8 mouse cellular contexts compared by ENCODE assay signal in genomic region chr2:94246851-94247471, GRCm38 (mm10).
DNase-seq lines count a peak whose midpoint lies in the region; ATAC-seq and TF ChIP-seq lines count a peak whose summit lies in the region.

No protein-coding gene starts in this region.

- H3K27me3 ChIP-seq in lung, embryonic 16.5 days (ENCODE audit: control insufficient read depth, insufficient read depth, low read depth, low read length), result peaks cover 69% of the 10 kb centered on the region
- peaks cover 15% of the 10 kb centered on the region for H3K27me3 ChIP-seq in hindbrain, embryonic 16.5 days (replicated peaks; ENCODE audit: control insufficient read depth, insufficient read depth, low read length)
- H3K27me3 ChIP-seq in midbrain, embryonic 14.5 days (ENCODE audit: control insufficient read depth, insufficient read depth, low read length), result peaks cover 31% of the 10 kb centered on the region

- H3K9ac ChIP-seq in lung, embryonic 16.5 days (ENCODE audit: low read length), result no peak overlapping the region
- peak overlapping the region; percentile 69 for H3K9ac ChIP-seq in hindbrain, embryonic 16.5 days (ENCODE audit: low read depth, low read length)
- peak overlapping the region; percentile 81 for H3K9ac ChIP-seq in midbrain, embryonic 14.5 days (replicated peaks; ENCODE audit: low read length)

- ATAC-seq in lung, embryonic 16.5 days (ENCODE audit: low read depth), result no peak
- peak; percentile 89 for ATAC-seq in hindbrain, embryonic 16.5 days
- ATAC-seq in midbrain, embryonic 14.5 days (ENCODE audit: low FRiP score, low TSS enrichment), result peak; percentile 84
- no peak for ATAC-seq in activated CD4-positive, CD25-positive, alpha-beta regulatory T cell, adult 4 months

- WGBS in lung, embryonic 16.5 days, result under 1% methylated on average over 30 of the region's 30 CpGs
- 3% methylated on average over 30 of the region's 30 CpGs for WGBS in lung, adult 2 months
- under 1% methylated on average over 30 of the region's 30 CpGs for WGBS in hindbrain, embryonic 16.5 days
- whole genome bisulfite sequencing in midbrain, embryonic 14.5 days, result under 1% methylated on average over 30 of the region's 30 CpGs

- no peak for TF ChIP-seq POLR2A in lung, adult 2 months (IDR thresholded peaks at IDR 0.05; ENCODE audit: borderline replicate concordance, extremely low read depth, low read depth, low read length)
- TF ChIP-seq POLR2A in cortical plate, adult 2 months (IDR thresholded peaks at IDR 0.05; ENCODE audit: extremely low read depth, insufficient read depth, low read length), result peak; percentile 90

- TF ChIP-seq CTCF in lung, adult 2 months (IDR thresholded peaks at IDR 0.05; ENCODE audit: insufficient read depth, low read length), result no peak
- TF ChIP-seq CTCF in cortical plate, adult 2 months (IDR thresholded peaks at IDR 0.05; ENCODE audit: extremely low read depth, insufficient read depth, low read length), result no peak

- no peak for DNase-seq in lung, adult 2 months
- peak; percentile 93 for DNase-seq in midbrain, embryonic 14.5 days
- DNase-seq in adipocyte (ENCODE audit: low spot score), result no peak
- no peak for DNase-seq in urinary bladder, postnatal 25 days (ENCODE audit: low spot score)

- peak overlapping the region; percentile 16; the same call in 1 of the 2 replicates for H3K4me2 ChIP-seq in lung, embryonic 16.5 days (ENCODE audit: low read depth, low read length)
- H3K4me2 ChIP-seq in hindbrain, embryonic 16.5 days (ENCODE audit: low read length), result peak overlapping the region; percentile 94
- peak overlapping the region; percentile 85 for H3K4me2 ChIP-seq in midbrain, embryonic 14.5 days (ENCODE audit: low read length)

- no peaks in the 10 kb centered on the region for H3K9me3 ChIP-seq in lung, embryonic 16.5 days (ENCODE audit: control insufficient read depth, low read length)
- H3K9me3 ChIP-seq in hindbrain, embryonic 16.5 days (ENCODE audit: control insufficient read depth, low read length), result no peaks in the 10 kb centered on the region
- no peaks in the 10 kb centered on the region for H3K9me3 ChIP-seq in midbrain, embryonic 14.5 days (ENCODE audit: control insufficient read depth, low read length)

- no peak overlapping the region for H3K4me3 ChIP-seq in lung, embryonic 16.5 days (ENCODE audit: low read length)
- no peak overlapping the region for H3K4me3 ChIP-seq in lung, adult 2 months (replicated peaks; ENCODE audit: extremely low read depth, low read depth, low read length)
- peak overlapping the region; percentile 96 for H3K4me3 ChIP-seq in cortical plate, adult 2 months (ENCODE audit: insufficient read depth, low read length)
- H3K4me3 ChIP-seq in hindbrain, embryonic 16.5 days (ENCODE audit: low read length), result peak overlapping the region; percentile 42
- H3K4me3 ChIP-seq in midbrain, embryonic 14.5 days (replicated peaks; ENCODE audit: low read depth, low read length), result peak overlapping the region; percentile 47

- no peaks in the 10 kb centered on the region for H3K4me1 ChIP-seq in lung, embryonic 16.5 days (replicated peaks; ENCODE audit: control insufficient read depth, insufficient read depth, low read length)
- H3K4me1 ChIP-seq in lung, adult 2 months (ENCODE audit: control insufficient read depth, insufficient read depth, low read length), result no peaks in the 10 kb centered on the region
- 0 out of 2 replicates have a peak, but pooled peaks cover 4% of the 10 kb centered on the region for H3K4me1 ChIP-seq in cortical plate, adult 2 months (ENCODE audit: control insufficient read depth, insufficient read depth, low read length)
- peaks cover 27% of the 10 kb centered on the region for H3K4me1 ChIP-seq in hindbrain, embryonic 16.5 days (ENCODE audit: control insufficient read depth, insufficient read depth, low read depth, low read length)
- peaks cover 43% of the 10 kb centered on the region for H3K4me1 ChIP-seq in midbrain, embryonic 14.5 days (ENCODE audit: control insufficient read depth, insufficient read depth, low read length)

- no peaks in the 10 kb centered on the region for H3K36me3 ChIP-seq in lung, embryonic 16.5 days (ENCODE audit: control insufficient read depth, insufficient read depth, low read length)
- no peaks in the 10 kb centered on the region for H3K36me3 ChIP-seq in hindbrain, embryonic 16.5 days (ENCODE audit: control insufficient read depth, insufficient read depth, low read length)
- no peaks in the 10 kb centered on the region for H3K36me3 ChIP-seq in midbrain, embryonic 14.5 days (ENCODE audit: control insufficient read depth, insufficient read depth, low read length)

- H3K27ac ChIP-seq in lung, embryonic 16.5 days (ENCODE audit: low read length), result no peak overlapping the region
- H3K27ac ChIP-seq in cortical plate, adult 2 months (ENCODE audit: insufficient read depth, low read length), result peak overlapping the region; percentile 91
- peak overlapping the region; percentile 89 for H3K27ac ChIP-seq in hindbrain, embryonic 16.5 days (ENCODE audit: low read depth, low read length)
- peak overlapping the region; percentile 97 for H3K27ac ChIP-seq in midbrain, embryonic 14.5 days (replicated peaks; ENCODE audit: low read depth, low read length)

Comparison
In these comparisons a context has a peak if more than half of its experiments do, and no peak if none do; other contexts are left out.
1. ATAC-seq: peak in hindbrain, embryonic 16.5 days (single experiment) and midbrain, embryonic 14.5 days (single experiment); none in lung, embryonic 16.5 days (single experiment) and activated CD4-positive, CD25-positive, alpha-beta regulatory T cell, adult 4 months (single experiment).
2. H3K4me2 ChIP-seq: peak in every context shown above with its lines; median percentile 94 in hindbrain, embryonic 16.5 days; 85 in midbrain, embryonic 14.5 days; 16 in lung, embryonic 16.5 days.
3. H3K4me3 ChIP-seq: peak in cortical plate, adult 2 months (single experiment), hindbrain, embryonic 16.5 days (single experiment) and midbrain, embryonic 14.5 days (single experiment); none in lung, embryonic 16.5 days (single experiment) and lung, adult 2 months (single experiment).